Mouse (Mus musculus) liver, embryonic 16.5 days (tissue): ENCODE results near the gene Safb2. TPM values are rescaled to one million over a fixed set of nuclear protein-coding genes. Genes with fewer than 3 reads are reported as not detected.
A peak's percentile ranks its signal among the peaks of the same experiment; 100 is the strongest.

Experiments
- ATAC-seq: fragments of 200-750 bp; cut with Nextera tagmentation; 2 replicates; pipeline ENCODE4 v1.8.0; 2017; ENCODE audit warnings: low read depth, mild to moderate bottlenecking, moderate number of reproducible peaks, moderate library complexity
- H3K27ac ChIP-seq: fragments of 300-500 bp; sonication (generic); 2 replicates; pipeline ENCODE4 v1.5.1; 2014; ENCODE audit warnings: mild to moderate bottlenecking, low read length
- H3K27me3 ChIP-seq: fragments of 300-500 bp; sonication (generic); 2 replicates; pipeline ENCODE4 v1.6.1; 2014; ENCODE audit warnings: low read depth, low read length, mixed read lengths; ENCODE audit not compliant: control insufficient read depth, insufficient read depth
- H3K36me3 ChIP-seq: fragments of 300-500 bp; sonication (generic); 2 replicates; pipeline ENCODE4 v1.6.1; 2014; ENCODE audit warnings: mild to moderate bottlenecking; ENCODE audit not compliant: control insufficient read depth, insufficient read depth
- H3K4me1 ChIP-seq: fragments of 300-500 bp; sonication (generic); 2 replicates; pipeline ENCODE4 v1.6.1; 2014; ENCODE audit warnings: low read depth, low read length, mixed read lengths; ENCODE audit not compliant: control insufficient read depth
- H3K4me2 ChIP-seq: fragments of 300-500 bp; sonication (generic); 2 replicates; pipeline ENCODE4 v1.6.1; 2014; ENCODE audit warnings: low read depth, low read length, mixed read lengths
- H3K4me3 ChIP-seq: fragments of 300-500 bp; sonication (generic); 2 replicates; pipeline ENCODE4 v1.5.1; 2014; ENCODE audit warnings: low read depth, mild to moderate bottlenecking, low read length
- H3K9ac ChIP-seq: fragments of 300-500 bp; sonication (generic); 2 replicates; pipeline ENCODE4 v1.6.1; 2014; ENCODE audit warnings: low read depth, low read length
- H3K9me3 ChIP-seq: fragments of 300-500 bp; sonication (generic); replicated peaks from 2 replicates; pipeline ENCODE4 v1.6.1; 2016; ENCODE audit warnings: low read length; ENCODE audit not compliant: control insufficient read depth
- WGBS: fragments of 180-500 bp; shearing (Covaris S2); extraction: QIAGEN DNeasy Blood & Tissue Kit; methylation state at CpG from one replicate; pipeline ENCODE4 v1.1.7; 2014; ENCODE audit not compliant: insufficient replicate concordance; 5-methylcytosine and 5-hydroxymethylcytosine counted together
- polyA plus RNA-seq: library from polyadenylated mRNA; unstranded; fragments of >200 nt; fragmentation: Nextera tagmentation; extraction: Ambion mirVana; gene quantifications from 2 replicates; pipeline ENCODE4 v1.2.1, GENCODE M21; 2015

Safb2 gene
- polyA plus RNA-seq, 1 experiment from 2014 or later, result 28.8 TPM

DNA sequence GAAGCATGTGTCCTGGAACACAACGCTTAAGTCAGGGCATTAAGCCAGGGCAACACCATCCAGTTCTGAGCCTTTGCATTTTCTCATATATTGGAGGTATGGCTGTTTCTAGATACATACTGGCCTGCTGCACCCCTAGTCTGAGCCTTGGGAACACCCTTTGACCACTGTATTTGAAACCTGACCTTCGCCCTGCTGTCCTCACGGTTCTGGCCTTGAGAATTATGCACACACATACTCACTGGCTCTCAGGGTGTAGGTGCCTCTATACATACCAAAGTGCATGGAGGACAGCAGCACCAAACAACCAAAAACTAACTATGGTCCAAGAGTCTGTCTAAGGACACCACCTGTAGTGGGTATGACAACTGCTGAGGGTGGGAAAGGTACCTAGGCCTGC lies 11.4 kb downstream of the Safb2 start:
- no peak overlapping the region for H3K4me3 ChIP-seq
- 85% methylated on average over 3 of the region's 3 CpGs for WGBS
- ATAC-seq, result peak; percentile 53

DNA sequence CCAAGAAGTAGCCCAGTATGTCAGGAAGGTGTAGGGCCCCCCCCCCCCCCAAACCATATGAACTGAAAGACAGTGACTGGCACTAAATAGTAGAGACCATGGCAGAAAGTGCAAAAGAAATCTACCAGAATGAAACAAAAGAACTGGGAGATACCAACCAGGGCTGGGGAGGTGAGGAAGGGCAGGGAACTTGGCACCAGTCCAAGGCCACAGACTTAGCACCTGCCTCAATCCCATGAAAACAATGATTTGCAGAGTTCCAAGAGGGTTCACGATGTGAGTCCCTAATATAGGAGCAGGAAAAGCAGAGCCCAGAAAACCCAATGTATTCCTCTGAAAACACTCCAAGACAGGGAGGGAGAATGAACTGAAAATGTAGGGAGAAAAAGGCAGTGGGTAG lies 12.2 kb downstream of the Safb2 start:
- no peak overlapping the region for H3K4me2 ChIP-seq
- H3K27me3 ChIP-seq, result no peaks in the 10 kb centered on the region
- ATAC-seq, result no peak
- no peak overlapping the region for H3K27ac ChIP-seq
- H3K9ac ChIP-seq, result no peak overlapping the region
- WGBS, result 77% methylated on average over 1 of the region's 1 CpGs
- H3K4me1 ChIP-seq, result peaks cover 2% of the 10 kb centered on the region; the same call in 1 of the 2 replicates
- H3K4me3 ChIP-seq, result no peak overlapping the region
- no peaks in the 10 kb centered on the region for H3K9me3 ChIP-seq
- H3K36me3 ChIP-seq, result peaks cover 80% of the 10 kb centered on the region

More for the DNA sequence above, 11.4 kb downstream of the Safb2 start:
- Histone ChIP-seq H3K27ac (no peak overlapping the region; the same call in 1 of the 2 replicates), H3K27me3 (no peaks in the 10 kb centered on the region), H3K4me2 (no peak overlapping the region), H3K9me3 (no peaks in the 10 kb centered on the region), H3K4me1 (peaks cover 2% of the 10 kb centered on the region; the same call in 1 of the 2 replicates), H3K9ac (no peak overlapping the region), H3K36me3 (peaks cover 80% of the 10 kb centered on the region)

DNA sequence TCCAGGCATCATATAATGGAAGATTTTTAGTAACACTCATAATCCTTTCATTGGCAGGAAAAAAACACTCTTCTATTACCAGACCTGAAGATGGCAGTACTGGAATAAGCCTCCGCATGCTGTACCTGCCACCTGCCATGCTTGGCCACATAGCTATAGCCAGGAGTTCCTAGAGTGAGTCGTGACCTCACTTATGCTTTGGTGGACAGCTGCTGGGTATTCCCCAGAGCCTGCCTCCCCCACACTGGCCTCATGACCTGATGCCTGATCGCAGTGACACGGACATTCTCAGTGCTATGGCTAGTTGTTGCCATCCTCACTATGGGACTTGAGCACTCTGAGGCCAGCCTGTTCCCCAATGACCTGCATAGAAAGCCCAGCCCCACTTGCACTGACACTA lies 14.1 kb downstream of the Safb2 start:
- Histone ChIP-seq H3K9ac (no peak overlapping the region), H3K4me2 (no peak overlapping the region), H3K27me3 (no peaks in the 10 kb centered on the region), H3K4me3 (no peak overlapping the region), H3K36me3 (peaks cover 87% of the 10 kb centered on the region), H3K9me3 (no peaks in the 10 kb centered on the region), H3K4me1 (peaks cover 2% of the 10 kb centered on the region; the same call in 1 of the 2 replicates), H3K27ac (no peak overlapping the region)
- no peak for ATAC-seq
- 92% methylated on average over 4 of the region's 4 CpGs for WGBS

DNA sequence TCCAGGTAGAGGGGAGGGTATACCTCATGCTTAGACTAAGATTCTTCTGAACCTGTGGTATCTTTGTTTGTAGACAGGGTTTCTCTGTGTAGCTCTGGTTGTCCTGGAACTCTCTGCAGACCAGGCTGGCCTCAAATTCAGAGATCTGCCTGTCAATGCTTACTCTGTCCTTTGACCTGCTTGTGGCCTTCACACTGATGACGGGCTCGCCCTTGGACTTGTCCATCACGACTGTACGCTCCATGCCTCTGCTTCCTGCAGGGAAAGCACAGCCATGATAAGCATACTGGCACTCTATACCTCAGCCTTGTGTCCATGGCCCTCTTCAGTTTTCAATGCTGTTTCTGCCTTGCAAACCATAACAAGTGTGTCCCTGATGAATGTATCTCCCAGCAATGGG lies 17.0 kb downstream of the Safb2 start:
- ATAC-seq, result no peak
- Histone ChIP-seq H3K9ac (no peak overlapping the region), H3K4me1 (no peaks in the 10 kb centered on the region), H3K4me3 (no peak overlapping the region), H3K36me3 (peaks cover 91% of the 10 kb centered on the region), H3K4me2 (no peak overlapping the region), H3K27me3 (no peaks in the 10 kb centered on the region), H3K27ac (no peak overlapping the region), H3K9me3 (no peaks in the 10 kb centered on the region)
- WGBS, result 82% methylated on average over 4 of the region's 4 CpGs

DNA sequence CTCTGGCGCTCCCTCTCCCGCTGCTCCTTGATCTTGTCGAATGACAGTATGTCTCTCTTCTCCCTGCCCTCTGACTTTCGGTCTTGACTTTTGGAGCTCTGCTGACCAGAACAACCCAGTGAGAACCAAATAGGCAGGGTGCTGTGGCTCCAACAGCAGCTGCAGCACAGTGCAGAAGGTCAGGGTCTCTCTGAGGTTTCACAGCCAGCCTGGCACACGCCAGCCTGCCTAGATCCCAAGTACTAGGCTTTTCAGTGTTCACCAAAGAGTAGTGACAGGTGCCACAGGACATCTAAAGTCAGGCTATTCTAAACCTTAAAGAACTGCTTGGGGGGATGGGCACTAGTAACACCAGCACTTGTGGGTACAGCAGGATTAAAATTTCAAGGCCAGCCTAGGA lies 17.5 kb downstream of the Safb2 start:
- Histone ChIP-seq H3K4me3 (no peak overlapping the region), H3K9me3 (no peaks in the 10 kb centered on the region), H3K4me1 (no peaks in the 10 kb centered on the region), H3K27ac (no peak overlapping the region), H3K27me3 (no peaks in the 10 kb centered on the region), H3K36me3 (peaks cover 93% of the 10 kb centered on the region), H3K4me2 (no peak overlapping the region), H3K9ac (no peak overlapping the region)
- 88% methylated on average over 5 of the region's 5 CpGs for whole genome bisulfite sequencing
- ATAC-seq, result no peak

DNA sequence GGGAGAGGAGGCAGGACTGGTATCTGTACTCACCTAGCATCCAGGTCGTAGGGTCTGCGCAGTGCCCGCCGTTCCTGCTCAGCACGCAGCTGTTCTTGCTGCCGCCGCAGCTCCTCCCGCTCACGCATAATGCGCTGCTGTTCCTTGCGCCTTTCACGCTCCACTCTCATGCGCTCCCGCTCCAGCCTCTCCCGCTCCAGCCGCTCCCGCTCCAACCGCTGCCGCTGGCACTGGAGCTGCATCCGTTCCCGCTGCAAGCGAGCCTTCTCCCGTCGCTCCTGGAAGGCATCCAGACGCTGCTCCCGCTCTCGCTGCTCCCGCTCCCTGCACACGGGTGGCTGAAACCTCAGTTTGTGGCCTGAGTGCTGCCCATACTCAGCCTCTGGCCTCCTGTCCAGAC lies 18.1 kb downstream of the Safb2 start:
- ATAC-seq, result no peak; the same call in 1 of the 2 replicates
- Histone ChIP-seq H3K4me1 (no peaks in the 10 kb centered on the region), H3K9me3 (no peaks in the 10 kb centered on the region), H3K4me3 (no peak overlapping the region), H3K27me3 (no peaks in the 10 kb centered on the region), H3K4me2 (no peak overlapping the region), H3K9ac (no peak overlapping the region), H3K27ac (no peak overlapping the region), H3K36me3 (peaks cover 94% of the 10 kb centered on the region)
- WGBS, result 95% methylated on average over 29 of the region's 29 CpGs

DNA sequence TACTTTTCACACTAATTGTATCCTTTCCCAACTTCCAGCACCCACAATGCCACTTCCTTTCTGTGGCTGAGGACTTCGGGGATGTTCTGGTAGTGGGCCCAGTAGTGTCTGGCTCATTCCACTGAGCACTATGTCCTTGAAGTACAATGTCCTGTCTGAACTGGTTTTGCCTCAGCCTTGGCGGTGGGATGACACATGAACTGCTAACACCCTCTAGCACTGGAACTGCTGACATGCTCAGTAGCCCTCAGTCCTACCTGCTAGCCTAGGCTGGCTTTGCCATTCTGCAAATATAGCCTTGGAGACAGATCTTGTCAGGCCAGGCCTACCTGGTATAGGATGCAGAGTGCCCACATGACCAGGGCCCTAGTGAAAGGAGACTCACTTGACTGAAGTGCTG lies 22.5 kb downstream of the Safb2 start:
- H3K4me3 ChIP-seq, result no peak overlapping the region
- no peaks in the 10 kb centered on the region for H3K27me3 ChIP-seq
- peaks cover 53% of the 10 kb centered on the region for H3K36me3 ChIP-seq
- H3K4me1 ChIP-seq, result peaks cover 2% of the 10 kb centered on the region
- no peaks in the 10 kb centered on the region for H3K9me3 ChIP-seq
- 81% methylated on average over 2 of the region's 2 CpGs for WGBS
- ATAC-seq, result no peak
- H3K4me2 ChIP-seq, result no peak overlapping the region
- no peak overlapping the region for H3K9ac ChIP-seq
- H3K27ac ChIP-seq, result no peak overlapping the region

DNA sequence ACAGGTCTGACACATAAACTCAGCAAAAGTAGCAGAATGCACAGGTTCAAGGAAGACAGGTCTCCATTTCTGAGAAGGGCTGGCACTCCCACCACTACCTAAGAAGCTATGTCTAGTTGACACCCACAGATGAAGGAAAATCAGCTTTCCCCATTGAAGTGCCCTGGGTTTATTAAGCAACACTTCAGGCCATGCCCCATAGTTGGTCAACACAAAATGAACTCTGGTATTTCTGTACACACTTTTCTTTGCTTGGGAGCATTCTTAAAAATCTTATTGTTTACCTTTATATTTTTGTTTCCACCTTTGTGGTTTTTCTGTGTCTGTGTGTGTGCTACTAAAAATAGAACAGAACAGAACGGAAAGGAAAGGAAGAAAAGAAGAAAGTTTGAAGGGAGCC lies 24.3 kb downstream of the Safb2 start:
- Histone ChIP-seq H3K9me3 (no peaks in the 10 kb centered on the region), H3K27ac (no peak overlapping the region), H3K4me2 (no peak overlapping the region), H3K4me1 (peaks cover 2% of the 10 kb centered on the region), H3K36me3 (peaks cover 36% of the 10 kb centered on the region), H3K4me3 (no peak overlapping the region), H3K27me3 (no peaks in the 10 kb centered on the region), H3K9ac (no peak overlapping the region)
- WGBS, result 73% methylated on average over 1 of the region's 1 CpGs
- ATAC-seq, result no peak

DNA sequence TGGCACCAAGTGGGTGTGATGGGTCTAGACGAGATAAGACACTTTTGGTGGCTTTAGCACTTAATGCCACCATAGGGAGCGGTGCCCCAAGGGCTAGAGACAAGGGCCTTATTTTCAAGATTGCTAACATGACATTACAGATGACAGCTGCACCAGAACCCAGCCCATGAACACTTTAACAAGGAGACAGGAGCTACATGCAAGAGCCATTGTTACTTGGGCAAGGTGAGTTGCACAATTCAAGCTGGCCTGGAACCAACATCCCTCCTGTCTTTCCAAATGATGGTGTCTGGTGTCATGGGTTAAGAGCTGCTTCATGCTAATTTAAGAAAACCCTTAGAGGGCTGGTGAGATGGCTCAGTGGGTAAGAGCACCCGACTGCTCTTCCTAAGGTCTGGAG lies 25.0 kb downstream of the Safb2 start:
- peaks cover 2% of the 10 kb centered on the region for H3K4me1 ChIP-seq
- no peak overlapping the region for H3K4me3 ChIP-seq
- 55% methylated on average over 3 of the region's 3 CpGs for WGBS
- no peak overlapping the region for H3K4me2 ChIP-seq
- H3K9me3 ChIP-seq, result no peaks in the 10 kb centered on the region
- no peak overlapping the region for H3K27ac ChIP-seq
- peaks cover 28% of the 10 kb centered on the region for H3K36me3 ChIP-seq
- H3K27me3 ChIP-seq, result no peaks in the 10 kb centered on the region
- ATAC-seq, result no peak
- H3K9ac ChIP-seq, result no peak overlapping the region
